Mouse (Mus musculus): ENCODE results near the gene Cxcr1. TPM values are rescaled to one million over a fixed set of nuclear protein-coding genes. Genes with fewer than 3 reads are reported as not detected.

Cxcr1 gene
- total RNA-seq, 2 experiments from 2014 or later, result not detected

Small RNAs within 50 kb of the gene (microRNA-seq; reads per million reads assigned to microRNA genes)
- gene Mir1928 (ENCODE audit: borderline number of aligned reads in 2 of 2), result 0 reads per million in 2 experiments

Other genes with a start within 250 kb of the Cxcr1 start
- 100 to 1,000 TPM; 389 to 450 TPM for gene Tns1, start 70.2 kb downstream of the Cxcr1 start, total RNA-seq (2021)
- 1 to 10 TPM; 1.3 to 2.0 TPM for gene Rufy4, start 69.1 kb downstream of the Cxcr1 start, total RNA-seq (2021)
- gene Cxcr2, start 40.6 kb downstream of the Cxcr1 start, total RNA-seq (2021), result under 1 TPM in 1 of 2 experiments, not detected in 1; 0.13 TPM
- 100 to 1,000 TPM; 174 to 191 TPM for gene Arpc2, start 41.5 kb upstream of the Cxcr1 start, total RNA-seq (2021)
- gene Gpbar1, start 83.9 kb upstream of the Cxcr1 start, total RNA-seq (2021), result not detected
- gene Aamp, start 90.1 kb upstream of the Cxcr1 start, total RNA-seq (2021), result 100 to 1,000 TPM; 158 to 197 TPM
- gene Pnkd, start 90.3 kb upstream of the Cxcr1 start, total RNA-seq (2021), result 10 to 100 TPM; 68.2 to 83.0 TPM
- gene Tmbim1, start 111.0 kb upstream of the Cxcr1 start, total RNA-seq (2021), result 100 to 1,000 TPM; 106 to 113 TPM
- gene Catip, start 167.5 kb upstream of the Cxcr1 start, total RNA-seq (2021), result under 1 TPM; 0.33 to 0.35 TPM
- gene Slc11a1, start 180.6 kb upstream of the Cxcr1 start, total RNA-seq (2021), result 10 to 100 TPM in 1 of 2 experiments, 1 to 10 TPM in 1; 9.5 to 20.5 TPM
- gene Ctdsp1, start 196.9 kb upstream of the Cxcr1 start, total RNA-seq (2021), result 100 to 1,000 TPM; 133 to 136 TPM
- gene Vil1, start 214.7 kb upstream of the Cxcr1 start, total RNA-seq (2021), result 1 to 10 TPM; 1.8 to 1.9 TPM